Mouse (Mus musculus) layer of hippocampus, adult 2 months (tissue): ENCODE data around the gene Gm28036. TPM values are rescaled to one million over a fixed set of nuclear protein-coding genes. Genes with fewer than 3 reads are reported as not detected.
"Not testable (repeated sequence)": the region's sequence is repeated elsewhere in the genome, so short reads cannot be mapped to it uniquely, and the experiment has no call there.

ENCODE experiments used
- DNase-seq, 2 experiments: peaks; one replicate each; pipeline ENCODE4 v3.0.0; 2022; ENCODE audit warnings: low spot score in 2 of 2
- H3K27ac ChIP-seq: fragments of 200-600 bp; 2 replicates; pipeline ENCODE4 v1.8.1; 2022
- H3K4me3 ChIP-seq: fragments of 200-600 bp; 2 replicates; pipeline ENCODE4 v1.8.1; 2022; ENCODE audit warnings: mild to moderate bottlenecking
- CTCF ChIP-seq: fragments of 200-600 bp; conservative IDR thresholded peaks from 2 replicates; pipeline ENCODE4 v1.8.1; 2022; ENCODE audit warnings: antibody characterized with exemption, mild to moderate bottlenecking, moderate library complexity
- total RNA-seq, 2 experiments: library from RNA; stranded (reverse); gene quantifications; 2 replicates each; pipeline ENCODE4 v1.2.3; 2021

The Gm28036 gene
- total RNA-seq, 2 experiments from 2014 or later: 18.5 to 24.6 TPM

DNA sequence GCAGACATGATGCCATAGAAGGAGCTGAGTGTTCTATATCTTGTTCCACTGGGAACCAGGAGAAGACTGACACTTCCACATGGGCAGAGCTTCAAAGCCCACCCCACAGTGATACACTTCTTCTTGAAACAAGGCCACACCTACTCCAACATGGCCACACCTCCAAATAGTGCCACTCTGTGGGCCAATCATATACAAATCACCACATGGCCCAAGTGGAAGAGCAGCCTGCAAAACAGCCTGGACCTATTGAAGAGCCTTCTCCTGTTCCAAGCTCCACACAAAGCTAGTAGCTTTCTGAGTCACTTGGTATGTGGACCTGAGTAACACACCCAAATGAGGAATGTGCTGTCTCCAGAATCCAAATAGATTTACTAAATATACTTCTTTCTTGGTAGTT is 7.3 kb downstream of the Gm28036 start:
- TF ChIP-seq CTCF: no peak
- no peak overlapping the region for H3K27ac ChIP-seq
- H3K4me3 ChIP-seq: no peak overlapping the region
- no peak for DNase-seq

DNA sequence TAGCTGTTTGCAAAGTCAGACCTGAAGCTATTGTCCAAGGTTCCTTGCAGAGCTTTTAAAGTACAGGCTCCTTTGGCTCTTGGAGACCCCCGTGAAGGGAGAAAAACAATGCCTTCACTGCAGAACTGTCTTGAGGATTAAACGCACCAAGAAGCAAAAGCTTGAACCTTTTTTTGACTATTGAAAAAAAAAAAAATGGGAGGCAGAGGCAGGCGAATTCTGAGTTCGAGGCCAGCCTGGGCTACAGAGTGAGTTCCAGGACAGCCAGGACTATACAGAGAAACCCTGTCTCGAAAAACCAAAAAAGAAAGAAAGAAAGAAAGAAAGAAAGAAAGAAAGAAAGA is 14.8 kb downstream of the Gm28036 start:
- not testable (repeated sequence) for DNase-seq
- Histone ChIP-seq H3K4me3 (peak overlapping the region; percentile 90), H3K27ac (peak overlapping the region; percentile 99)

DNA sequence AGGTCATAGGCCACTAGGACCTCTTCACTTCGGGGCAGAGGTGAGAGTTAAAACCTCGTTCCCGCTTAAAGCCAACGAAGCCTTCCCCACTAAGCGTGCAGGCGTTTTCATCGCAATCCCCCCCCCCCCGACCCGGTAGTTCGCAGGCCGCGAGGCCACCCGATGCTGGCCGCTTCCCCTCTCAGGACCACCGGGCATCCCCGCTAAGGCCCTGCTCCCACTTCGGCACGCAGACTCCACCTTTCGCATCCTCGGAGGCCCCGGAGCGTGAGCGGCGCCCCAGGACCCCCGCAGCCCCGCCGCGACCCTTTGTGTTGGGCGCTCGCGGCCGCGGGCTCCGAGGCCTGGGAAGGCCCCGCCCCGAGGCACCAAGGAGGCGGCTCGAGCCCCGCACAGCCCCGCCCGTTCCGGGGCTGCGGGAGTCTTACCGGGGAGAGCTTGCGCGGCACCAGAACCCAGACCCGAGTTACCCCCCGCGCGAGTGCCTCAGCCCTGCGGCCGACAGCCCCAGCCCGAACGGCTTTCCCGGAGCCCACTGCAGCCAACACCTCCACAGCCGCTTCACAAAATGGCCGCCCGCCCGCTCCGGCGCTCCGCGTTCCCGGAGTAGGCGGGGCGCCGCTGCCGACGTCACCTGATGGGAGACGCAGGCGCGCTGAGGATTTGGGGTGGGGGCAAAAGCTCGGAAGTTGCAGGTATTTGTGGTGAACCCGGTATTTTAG is 15.4 kb downstream of the Gm28036 start, which contains the start of the genes Cpne1 and Rbm12:
Gene Cpne1, minus strand, starts transcription at position 608 of the 722 bp plus-strand sequence.
Gene Rbm12, minus strand, starts transcription at position 621 of the 722 bp plus-strand sequence.
- peak within 1 kb of the TSS; percentile 99 for H3K27ac ChIP-seq
- peak within 1 kb of the TSS; percentile 90 for H3K4me3 ChIP-seq
- DNase-seq: peak; percentile 88 to 94
- no peak for TF ChIP-seq CTCF

DNA sequence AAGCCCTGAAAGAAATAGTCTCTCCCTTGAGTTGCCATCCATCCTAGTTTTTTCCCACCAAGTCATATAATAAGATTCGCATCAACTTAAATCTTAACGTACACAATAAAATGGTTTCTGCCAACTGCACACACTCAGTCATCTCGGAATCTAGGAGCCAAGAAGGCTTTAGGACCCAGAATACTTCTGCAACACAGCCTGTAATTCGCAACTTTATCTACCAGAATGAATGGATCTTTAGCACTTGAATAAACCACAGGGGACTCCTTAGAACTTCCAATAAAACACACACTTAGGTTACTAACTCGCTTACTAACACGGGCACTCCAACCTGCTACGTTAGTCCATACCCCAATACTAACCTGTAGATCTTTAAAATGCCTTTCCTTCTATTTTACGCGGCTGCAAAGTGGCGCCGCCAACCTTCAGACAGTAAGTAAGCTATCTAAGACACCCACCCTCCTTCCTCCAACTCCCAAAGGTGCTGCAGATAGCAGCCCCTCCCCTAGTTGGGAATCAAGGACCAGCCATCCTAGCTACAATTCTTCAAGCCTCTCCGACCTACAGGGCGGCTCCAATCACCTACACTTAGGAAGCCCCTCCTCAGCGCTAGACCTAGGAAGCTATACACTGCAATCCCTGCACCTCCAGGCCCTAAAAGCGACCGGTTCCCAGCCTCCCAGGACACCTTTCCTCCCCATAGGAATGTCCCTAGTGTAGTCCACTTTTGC is 16.1 kb downstream of the Gm28036 start:
- no peak for DNase-seq
- TF ChIP-seq CTCF: no peak
- Histone ChIP-seq H3K27ac (peak overlapping the region; percentile 99), H3K4me3 (peak overlapping the region; percentile 90)

DNA sequence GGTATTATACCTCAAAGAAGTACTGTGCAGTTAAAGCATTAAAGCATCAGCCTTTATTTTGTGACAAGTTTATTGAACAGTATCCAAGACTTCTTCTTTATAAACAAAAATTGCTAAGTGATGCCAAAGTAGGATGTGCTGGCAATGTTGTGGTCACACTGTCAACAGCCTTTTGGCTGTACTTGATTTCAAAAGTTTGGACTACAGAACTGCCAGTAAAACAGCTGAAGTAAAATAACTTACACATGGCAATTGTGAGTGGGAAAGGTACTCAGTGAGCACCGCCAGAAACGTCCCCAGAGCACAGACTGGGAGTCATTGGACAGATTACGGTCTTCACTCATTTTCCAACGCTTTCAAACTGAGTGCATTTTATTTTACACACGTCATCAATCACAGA is 35.0 kb downstream of the Gm28036 start:
- DNase-seq: no peak
- no peak overlapping the region for H3K4me3 ChIP-seq
- peak overlapping the region; percentile 46 for H3K27ac ChIP-seq
- TF ChIP-seq CTCF: no peak

DNA sequence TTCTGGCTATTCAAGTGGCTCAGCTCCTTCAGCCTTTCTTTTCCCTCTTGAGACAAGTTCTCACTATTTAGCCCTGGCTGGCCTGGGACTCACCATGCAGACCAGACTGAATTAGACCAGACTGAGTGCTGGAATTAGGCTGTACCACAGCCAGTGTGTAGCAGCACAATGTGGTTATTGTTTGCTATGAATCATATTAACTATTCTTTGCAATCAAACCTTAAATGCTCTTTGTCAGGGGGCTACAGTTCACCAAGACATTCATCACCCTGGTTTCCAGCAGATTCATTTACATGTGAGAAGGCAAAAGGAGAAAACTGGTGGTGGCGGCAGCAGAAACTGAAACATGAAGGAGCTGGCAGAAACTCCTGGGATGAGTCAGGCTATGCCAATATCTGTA is 37.1 kb downstream of the Gm28036 start:
- Histone ChIP-seq H3K4me3 (no peak overlapping the region), H3K27ac (peak overlapping the region; percentile 46; the same call in 1 of the 2 replicates)
- TF ChIP-seq CTCF: no peak
- no peak for DNase-seq

DNA sequence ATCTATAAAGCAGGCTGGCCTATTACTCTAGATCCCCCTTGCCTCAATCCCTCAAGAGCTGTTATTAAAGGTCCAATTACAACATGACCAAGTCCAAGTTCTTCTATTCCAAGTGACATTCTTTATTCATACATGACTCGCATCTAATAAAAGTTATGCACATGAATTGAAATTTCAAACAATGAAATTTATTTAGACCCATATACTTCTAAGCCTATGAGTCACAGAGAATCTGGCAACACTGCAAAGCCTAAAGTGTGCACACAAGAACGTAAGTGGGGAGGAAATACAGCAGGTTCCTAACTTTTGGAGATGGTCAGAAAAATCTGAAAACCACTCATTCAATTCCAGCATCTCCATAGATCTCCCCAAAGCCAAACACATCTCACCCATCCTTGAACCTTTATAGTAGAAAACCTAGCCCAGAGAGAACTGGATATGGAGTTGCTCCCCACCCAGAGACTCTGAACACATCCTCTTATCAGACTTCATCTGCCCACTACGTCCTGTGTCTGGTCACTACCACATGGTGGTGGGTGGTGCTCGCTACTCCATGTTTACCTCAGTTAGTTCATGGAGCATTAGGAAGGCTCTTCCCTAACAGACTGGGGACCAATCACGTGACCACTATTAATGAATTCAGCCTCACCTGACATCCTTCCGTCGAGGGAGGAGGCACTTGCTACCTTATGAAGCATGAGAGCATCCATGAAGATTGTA is 39.3 kb downstream of the Gm28036 start:
- no peak for TF ChIP-seq CTCF
- no peak for DNase-seq
- Histone ChIP-seq H3K27ac (no peak overlapping the region), H3K4me3 (no peak overlapping the region)

DNA sequence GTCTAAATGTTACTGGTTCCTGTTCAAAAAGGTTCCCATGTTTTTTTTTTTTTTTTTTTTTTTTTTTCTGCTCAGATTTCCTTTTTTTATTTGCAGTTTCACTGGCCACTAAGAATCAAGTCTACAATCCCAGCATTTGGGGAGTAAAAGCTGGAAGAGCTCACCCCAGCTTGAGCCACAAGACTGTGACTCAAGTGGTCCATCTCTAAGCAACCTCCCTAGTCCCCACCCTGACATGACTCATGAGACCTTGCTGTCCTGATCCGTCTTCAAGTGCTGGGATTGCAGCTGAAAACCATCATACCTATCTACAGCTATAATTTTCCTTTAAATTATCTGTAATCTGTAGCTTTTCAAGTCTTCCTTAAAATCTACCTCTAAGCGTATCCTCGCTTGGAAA is 42.4 kb downstream of the Gm28036 start:
- no peak overlapping the region for H3K4me3 ChIP-seq
- no peak for DNase-seq
- TF ChIP-seq CTCF: no peak
- no peak overlapping the region for H3K27ac ChIP-seq

DNA sequence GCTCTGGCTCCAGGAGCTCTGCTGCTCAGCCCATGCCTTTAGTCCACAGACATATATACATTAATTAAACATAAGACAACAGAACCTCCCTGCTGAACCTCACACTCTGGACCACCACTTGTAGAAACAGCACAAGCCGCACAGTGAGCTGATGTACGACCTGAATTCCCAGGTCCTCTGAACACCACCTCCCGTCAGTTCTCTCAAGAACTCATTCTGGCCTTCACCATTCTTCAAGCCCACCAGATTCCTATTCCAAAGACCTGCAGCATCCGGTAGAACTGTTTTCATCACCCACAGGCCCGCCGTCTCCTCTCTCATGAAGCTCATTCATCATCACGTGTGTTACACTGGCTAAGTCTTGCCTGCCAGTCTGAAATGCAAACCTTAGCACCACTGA is 46.5 kb downstream of the Gm28036 start:
- no peak overlapping the region for H3K4me3 ChIP-seq
- DNase-seq: no peak
- H3K27ac ChIP-seq: peak overlapping the region; percentile 10; the same call in 1 of the 2 replicates
- TF ChIP-seq CTCF: no peak

DNA sequence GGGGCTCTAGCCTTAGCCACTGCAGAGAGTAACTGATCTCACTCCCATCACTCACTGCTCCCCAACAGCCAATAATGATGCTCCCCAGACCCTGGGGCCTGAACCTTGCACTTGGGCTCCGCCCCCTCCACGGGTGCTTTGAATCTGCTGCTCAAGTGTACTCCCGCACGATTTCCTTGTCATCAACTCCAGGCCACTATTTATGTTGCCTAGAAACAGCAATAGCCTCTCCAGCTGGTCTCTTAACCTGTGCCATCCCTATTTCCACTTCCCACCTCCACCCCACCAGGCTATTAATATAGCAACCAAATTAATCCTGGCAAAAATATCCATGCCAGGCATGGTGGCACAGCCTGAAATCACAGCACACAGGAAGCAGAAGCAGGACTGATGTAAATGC is 47.2 kb downstream of the Gm28036 start:
- Histone ChIP-seq H3K4me3 (no peak overlapping the region), H3K27ac (no peak overlapping the region)
- TF ChIP-seq CTCF: no peak
- DNase-seq: no peak

DNA sequence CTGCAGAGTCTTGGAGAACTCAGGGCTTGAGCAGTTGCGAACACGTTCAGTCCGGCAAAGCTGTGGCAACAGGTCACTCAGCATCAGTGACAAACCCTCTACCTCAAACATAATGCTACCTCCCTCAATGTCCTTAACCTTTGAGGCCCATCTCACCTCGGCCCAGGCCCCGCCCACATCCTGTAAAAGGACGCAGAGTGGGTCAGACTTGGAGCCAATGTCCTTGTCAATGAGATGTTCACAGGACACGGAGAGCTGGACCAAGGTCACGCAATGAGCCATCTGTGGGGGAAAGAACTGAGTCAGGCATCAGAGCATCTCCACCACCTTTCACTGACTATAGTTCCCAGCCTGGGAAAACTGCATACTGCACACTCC is 47.7 kb downstream of the Gm28036 start:
- no peak for DNase-seq
- TF ChIP-seq CTCF: no peak
- H3K27ac ChIP-seq: no peak overlapping the region
- H3K4me3 ChIP-seq: no peak overlapping the region

DNA sequence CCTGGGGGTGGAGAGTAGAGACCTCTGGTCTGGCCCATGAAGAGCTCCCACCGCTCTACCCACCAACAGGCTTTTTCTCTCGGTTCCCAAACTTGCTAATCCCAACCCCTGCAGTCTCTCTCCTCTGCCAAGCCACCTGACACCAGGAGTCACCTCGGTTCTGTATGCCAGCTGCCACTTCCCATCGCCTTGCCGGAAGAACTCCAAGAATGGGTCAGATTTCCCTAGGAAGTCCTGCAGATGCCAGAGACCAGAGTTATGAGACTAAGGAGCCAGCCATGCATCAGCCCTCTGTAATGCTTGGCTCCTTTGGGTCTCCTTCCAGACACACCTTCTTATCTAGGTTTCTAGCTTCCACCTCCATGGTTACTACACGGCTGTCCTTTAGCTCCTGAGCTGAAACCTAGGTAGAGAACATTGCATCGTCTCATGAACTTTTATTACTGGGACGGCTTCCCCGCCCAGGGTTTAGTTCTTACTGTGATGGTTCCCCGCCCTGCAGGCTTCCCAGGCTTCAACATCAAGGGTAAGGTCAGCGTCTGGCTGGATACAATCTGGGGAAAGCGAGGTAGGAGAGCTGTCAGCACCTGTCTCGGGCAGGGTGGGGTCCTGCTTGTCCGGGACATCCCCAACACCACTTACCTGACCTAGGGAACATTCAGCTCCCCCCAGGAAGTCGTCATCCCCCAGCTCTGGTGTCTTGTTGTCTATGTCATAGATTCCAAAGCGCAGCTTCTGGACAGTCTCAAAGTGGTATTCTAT is 48.3 kb downstream of the Gm28036 start:
- TF ChIP-seq CTCF: no peak
- no peak overlapping the region for H3K4me3 ChIP-seq
- H3K27ac ChIP-seq: no peak overlapping the region
- no peak for DNase-seq

DNA sequence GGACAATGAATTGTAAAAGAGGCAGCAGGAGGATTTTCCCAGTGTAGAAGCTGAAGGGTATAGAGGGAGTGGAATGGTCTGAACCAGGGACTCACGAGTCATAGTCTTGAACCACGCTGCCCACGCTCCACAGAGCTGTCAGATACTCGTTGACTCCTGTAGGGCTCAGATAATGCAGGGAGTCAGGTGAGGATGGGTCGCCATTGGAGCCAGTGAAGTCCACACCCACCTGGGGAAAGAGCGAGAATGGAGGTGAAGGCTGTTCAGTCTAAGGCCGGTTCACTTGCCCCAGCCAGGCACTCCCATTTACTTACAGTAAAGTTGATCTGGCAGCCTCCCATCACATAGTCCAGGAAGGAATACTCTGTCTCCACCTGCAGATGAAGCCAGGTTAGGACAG is 49.4 kb downstream of the Gm28036 start:
- H3K4me3 ChIP-seq: no peak overlapping the region
- no peak for TF ChIP-seq CTCF
- DNase-seq: no peak
- no peak overlapping the region for H3K27ac ChIP-seq
